8 mouse cellular contexts compared by ENCODE assay signal in genomic region chr2:49312629-49313447, GRCm38 (mm10).
DNase-seq lines count a peak whose midpoint lies in the region; ATAC-seq and TF ChIP-seq lines count a peak whose summit lies in the region.

No protein-coding gene starts in this region.

- no peaks in the 10 kb centered on the region for H3K79me3 ChIP-seq in C2C12 (ENCODE audit: low read depth)

- 35% methylated on average over 19 of the region's 19 CpGs for WGBS in heart, embryonic 12.5 days
- whole genome bisulfite sequencing in kidney, postnatal 0 days = 37% methylated on average over 19 of the region's 19 CpGs
- 35% methylated on average over 19 of the region's 19 CpGs for whole genome bisulfite sequencing in liver, embryonic 11.5 days
- 40% methylated on average over 19 of the region's 19 CpGs for WGBS in stomach, embryonic 14.5 days

- no peaks in the 10 kb centered on the region for H3K9me3 ChIP-seq in heart, embryonic 12.5 days (replicated peaks)
- no peaks in the 10 kb centered on the region for H3K9me3 ChIP-seq in kidney, postnatal 0 days (replicated peaks; ENCODE audit: low read length)
- no peaks in the 10 kb centered on the region for H3K9me3 ChIP-seq in liver, embryonic 11.5 days (ENCODE audit: control insufficient read depth, low read length)
- H3K9me3 ChIP-seq in stomach, embryonic 14.5 days (ENCODE audit: control insufficient read depth, low read depth, low read length) = no peaks in the 10 kb centered on the region

- no peaks in the 10 kb centered on the region for H3K36me3 ChIP-seq in C2C12 (ENCODE audit: control insufficient read depth, insufficient read depth)
- peaks cover 3% of the 10 kb centered on the region; the same call in 1 of the 2 replicates for H3K36me3 ChIP-seq in heart, embryonic 12.5 days
- H3K36me3 ChIP-seq in kidney, postnatal 0 days (ENCODE audit: insufficient read depth, low read length) = no peaks in the 10 kb centered on the region
- no peaks in the 10 kb centered on the region for H3K36me3 ChIP-seq in liver, embryonic 11.5 days (ENCODE audit: control insufficient read depth, insufficient read depth, low read length)
- H3K36me3 ChIP-seq in stomach, embryonic 14.5 days (ENCODE audit: control insufficient read depth, insufficient read depth, low read length) = no peaks in the 10 kb centered on the region

- peak overlapping the region; percentile 58 for H3K9ac ChIP-seq in heart, embryonic 12.5 days
- H3K9ac ChIP-seq in kidney, postnatal 0 days (ENCODE audit: low read depth, low read length) = peak overlapping the region; percentile 41; the same call in 1 of the 2 replicates
- H3K9ac ChIP-seq in liver, embryonic 11.5 days (ENCODE audit: low read depth, low read length) = no peak overlapping the region
- 0 out of 2 replicates have a peak overlapping the region, but pooled peaks have one; percentile 21 for H3K9ac ChIP-seq in stomach, embryonic 14.5 days (replicated peaks; ENCODE audit: low read depth, low read length)

- H3K27me3 ChIP-seq in C2C12 (ENCODE audit: control insufficient read depth, insufficient read depth, insufficient read length) = no peaks in the 10 kb centered on the region
- no peaks in the 10 kb centered on the region for H3K27me3 ChIP-seq in heart, embryonic 12.5 days (replicated peaks)
- no peaks in the 10 kb centered on the region for H3K27me3 ChIP-seq in kidney, postnatal 0 days (ENCODE audit: insufficient read depth, low read length)
- H3K27me3 ChIP-seq in liver, embryonic 11.5 days (replicated peaks; ENCODE audit: control insufficient read depth, insufficient read depth, low read length) = no peaks in the 10 kb centered on the region
- no peaks in the 10 kb centered on the region for H3K27me3 ChIP-seq in stomach, embryonic 14.5 days (ENCODE audit: control insufficient read depth, insufficient read depth, low read length)

- peak; percentile 86 for ATAC-seq in erythroid progenitor cell, adult 5-6 weeks (replicated peaks; ENCODE audit: low FRiP score, poor library complexity, severe bottlenecking)
- ATAC-seq in heart, embryonic 12.5 days (ENCODE audit: insufficient number of reproducible peaks, low FRiP score) = peak; percentile 75
- ATAC-seq in kidney, postnatal 0 days (replicated peaks; ENCODE audit: low FRiP score, low read depth) = peak; percentile 85
- ATAC-seq in liver, embryonic 11.5 days (replicated peaks; ENCODE audit: low FRiP score) = peak; percentile 69
- ATAC-seq in stomach, embryonic 14.5 days (ENCODE audit: insufficient number of reproducible peaks, insufficient read depth, low FRiP score, low read depth) = peak; percentile 81

- DNase-seq in brain, embryonic 14.5 days (ENCODE audit: low read depth) = peak; percentile 88
- DNase-seq in kidney, postnatal 0 days (ENCODE audit: low spot score) = peak; percentile 91
- peak; percentile 67 for DNase-seq in liver, embryonic 11.5 days (ENCODE audit: low spot score)
- peak; percentile 89 for DNase-seq in naive thymus-derived CD4-positive, alpha-beta T cell, adult 2 months (ENCODE audit: low read depth)

- H3K4me3 ChIP-seq in C2C12 (ENCODE audit: insufficient read depth, poor library complexity, severe bottlenecking) = no peak overlapping the region
- peak overlapping the region; percentile 55 for H3K4me3 ChIP-seq in heart, embryonic 12.5 days
- H3K4me3 ChIP-seq in kidney, postnatal 0 days (replicated peaks; ENCODE audit: low read depth, low read length) = peak overlapping the region; percentile 47
- H3K4me3 ChIP-seq in liver, embryonic 11.5 days (ENCODE audit: low read depth, low read length) = peak overlapping the region; percentile 45
- H3K4me3 ChIP-seq in stomach, embryonic 14.5 days (ENCODE audit: low read depth, low read length) = peak overlapping the region; percentile 31

- peak; percentile 85 for TF ChIP-seq CTCF in C2C12 (IDR thresholded peaks at IDR 0.05; ENCODE audit: control insufficient read depth, insufficient read depth, insufficient read length)
- TF ChIP-seq CTCF in brain, embryonic 14.5 days (IDR thresholded peaks at IDR 0.05; ENCODE audit: borderline replicate concordance, extremely low read depth, insufficient read depth, insufficient read length) = peak; percentile 94
- peak; percentile 94 for TF ChIP-seq CTCF in kidney, postnatal 0 days (IDR thresholded peaks at IDR 0.05; ENCODE audit: low read depth)

- H3K4me2 ChIP-seq in heart, embryonic 12.5 days = peak overlapping the region; percentile 71
- H3K4me2 ChIP-seq in kidney, postnatal 0 days (ENCODE audit: low read length) = peak overlapping the region; percentile 61
- peak overlapping the region; percentile 62 for H3K4me2 ChIP-seq in liver, embryonic 11.5 days
- H3K4me2 ChIP-seq in stomach, embryonic 14.5 days (replicated peaks; ENCODE audit: low read depth, low read length) = peak overlapping the region; percentile 47

- peak overlapping the region; percentile 20 for H3ac ChIP-seq in C2C12 (ENCODE audit: control insufficient read depth, insufficient read length, low read depth)

- no peak overlapping the region for H3K27ac ChIP-seq in heart, embryonic 12.5 days (ENCODE audit: poor library complexity, severe bottlenecking)
- no peak overlapping the region for H3K27ac ChIP-seq in kidney, postnatal 0 days
- H3K27ac ChIP-seq in liver, embryonic 11.5 days (ENCODE audit: low read depth, low read length) = no peak overlapping the region
- H3K27ac ChIP-seq in stomach, embryonic 14.5 days (ENCODE audit: low read length) = no peak overlapping the region

- H3K79me2 ChIP-seq in C2C12 (ENCODE audit: control insufficient read depth, insufficient read depth) = no peaks in the 10 kb centered on the region

- TF ChIP-seq POLR2A in brain, embryonic 14.5 days (IDR thresholded peaks at IDR 0.05; ENCODE audit: borderline replicate concordance, extremely low read depth, insufficient read depth, insufficient read length, poor library complexity, severe bottlenecking) = no peak

- H3K4me1 ChIP-seq in heart, embryonic 12.5 days (replicated peaks) = 0 out of 2 replicates have a peak, but pooled peaks cover 4% of the 10 kb centered on the region
- H3K4me1 ChIP-seq in kidney, postnatal 0 days (replicated peaks; ENCODE audit: insufficient read depth, low read length) = no peaks in the 10 kb centered on the region
- no peaks in the 10 kb centered on the region for H3K4me1 ChIP-seq in liver, embryonic 11.5 days (replicated peaks; ENCODE audit: control insufficient read depth, insufficient read depth, low read length)
- no peaks in the 10 kb centered on the region for H3K4me1 ChIP-seq in stomach, embryonic 14.5 days (ENCODE audit: control insufficient read depth, insufficient read depth, low read length)

TF ChIP-seq in C2C12, 6 proteins besides CTCF, POLR2A, EP300 and RAD21:
- no peak for TF ChIP-seq FOSL1 (IDR thresholded peaks at IDR 0.05; ENCODE audit: insufficient read depth, low read length, poor library complexity, severe bottlenecking)
- TF ChIP-seq USF1 (IDR thresholded peaks at IDR 0.05; ENCODE audit: low read depth) = no peak
- TF ChIP-seq MAX (IDR thresholded peaks at IDR 0.05) = peak; percentile 57
